Mouse (Mus musculus) ES-Bruce4 (cell line): ENCODE data around the gene Sh3rf1. TPM values are rescaled to one million over a fixed set of nuclear protein-coding genes. Genes with fewer than 3 reads are reported as not detected.
A peak's percentile ranks its signal among the peaks of the same experiment; 100 is the strongest.

Experiments
- H3K27ac ChIP-seq: 2 replicates; pipeline ENCODE4 v1.5.1; 2012; ENCODE audit warnings: low read length, inconsistent platforms; ENCODE audit not compliant: insufficient read depth
- H3K27me3 ChIP-seq: 2 replicates; pipeline ENCODE4 v1.6.1; 2012; ENCODE audit warnings: mild to moderate bottlenecking, low read length, inconsistent platforms; ENCODE audit not compliant: control insufficient read depth, poor library complexity, insufficient read depth, severe bottlenecking
- H3K36me3 ChIP-seq: 2 replicates; pipeline ENCODE4 v1.6.1; 2012; ENCODE audit warnings: inconsistent platforms, mild to moderate bottlenecking, low read length, moderate library complexity; ENCODE audit not compliant: control insufficient read depth, poor library complexity, insufficient read depth, severe bottlenecking
- H3K4me1 ChIP-seq: one replicate; pipeline ENCODE4 v1.8.1; 2011; ENCODE audit warnings: low read length; ENCODE audit not compliant: control insufficient read depth, insufficient read depth
- H3K4me3 ChIP-seq: 2 replicates; pipeline ENCODE4 v1.5.1; 2011; ENCODE audit warnings: low read depth, mild to moderate bottlenecking, low read length
- H3K9ac ChIP-seq: 2 replicates; pipeline ENCODE4 v1.6.1; 2012; ENCODE audit warnings: low read depth, mild to moderate bottlenecking, inconsistent platforms; ENCODE audit not compliant: poor library complexity, severe bottlenecking
- H3K9me3 ChIP-seq: replicated peaks from 2 replicates; pipeline ENCODE4 v1.6.1; 2012; ENCODE audit warnings: mild to moderate bottlenecking, low read length, inconsistent platforms; ENCODE audit not compliant: control insufficient read depth, poor library complexity, insufficient read depth, severe bottlenecking
- CTCF ChIP-seq: IDR thresholded peaks from one replicate; pipeline ENCODE4 v1.8.1; 2011; ENCODE audit warnings: low read depth, low read length
- EP300 ChIP-seq: IDR thresholded peaks from 2 replicates; pipeline ENCODE4 v1.6.1; 2011; ENCODE audit warnings: low read depth, low read length; ENCODE audit not compliant: insufficient read depth
- POLR2A ChIP-seq: IDR thresholded peaks from one replicate; pipeline ENCODE4 v1.8.1; 2011; ENCODE audit warnings: low read length; ENCODE audit not compliant: insufficient read depth
- polyA plus RNA-seq: library from polyadenylated mRNA; stranded (reverse); fragments of >200 nt; gene quantifications from 2 replicates; pipeline ENCODE4 v1.2.4, GENCODE M21; 2011; ENCODE audit warnings: low read depth; ENCODE audit not compliant: missing spikeins, insufficient read depth, insufficient read length

The Sh3rf1 gene
- polyA plus RNA-seq, 1 experiment: 19.0 TPM

DNA sequence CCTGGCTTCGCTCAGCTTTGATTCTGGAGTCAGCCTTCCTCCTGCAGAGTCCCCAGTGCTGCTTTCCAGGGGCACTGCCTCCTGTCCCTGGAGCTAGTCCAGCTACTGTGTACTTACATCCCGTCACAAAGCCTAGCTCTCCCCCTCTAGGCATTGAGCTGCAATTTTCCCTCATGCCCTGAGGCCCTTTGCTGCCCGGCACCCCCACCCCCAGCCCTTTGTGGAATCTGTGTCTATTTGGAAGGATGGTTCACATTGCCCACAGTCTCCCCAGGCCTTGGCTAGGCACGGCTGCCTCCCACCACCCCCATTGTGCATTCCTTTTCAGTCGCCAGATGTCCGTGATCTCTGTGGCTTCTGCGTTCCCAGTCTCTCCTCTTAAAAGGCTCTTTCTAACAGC lies 163.0 kb downstream of the Sh3rf1 start:
- Histone ChIP-seq H3K9me3 (no peaks in the 10 kb centered on the region), H3K27me3 (no peaks in the 10 kb centered on the region), H3K27ac (no peak overlapping the region), H3K36me3 (no peaks in the 10 kb centered on the region), H3K4me1 (no peaks in the 10 kb centered on the region), H3K4me3 (no peak overlapping the region), H3K9ac (no peak overlapping the region)
- TF ChIP-seq EP300: no peak
- no peak for TF ChIP-seq POLR2A
- no peak for TF ChIP-seq CTCF

DNA sequence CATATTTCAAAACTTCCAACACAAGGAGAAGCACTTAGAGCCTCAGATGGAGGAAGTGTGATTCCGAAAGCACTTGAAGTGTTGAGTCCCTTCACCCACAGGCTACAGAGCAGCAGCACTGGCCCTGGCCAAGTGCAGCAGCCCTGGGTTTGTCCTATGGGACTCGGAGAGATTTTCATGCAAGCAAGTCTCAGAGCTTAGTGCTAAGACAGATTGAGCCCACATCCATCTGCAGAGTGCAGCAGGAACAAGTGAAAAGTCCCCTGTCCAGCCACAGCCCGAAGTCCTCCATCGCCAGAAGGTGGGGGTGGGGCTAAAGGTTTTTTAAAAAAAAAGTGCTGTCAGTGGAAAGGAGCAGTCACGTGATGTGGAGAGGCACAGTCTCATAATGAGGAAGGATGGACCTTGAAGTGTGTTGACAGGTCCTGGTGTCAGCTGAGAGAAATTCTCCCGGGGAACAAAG lies 163.9 kb downstream of the Sh3rf1 start:
- no peaks in the 10 kb centered on the region for H3K27me3 ChIP-seq
- no peaks in the 10 kb centered on the region for H3K4me1 ChIP-seq
- H3K36me3 ChIP-seq: no peaks in the 10 kb centered on the region
- H3K4me3 ChIP-seq: no peak overlapping the region
- no peak overlapping the region for H3K9ac ChIP-seq
- no peak overlapping the region for H3K27ac ChIP-seq
- H3K9me3 ChIP-seq: no peaks in the 10 kb centered on the region
- TF ChIP-seq CTCF (no peak), POLR2A (no peak), EP300 (no peak)

DNA sequence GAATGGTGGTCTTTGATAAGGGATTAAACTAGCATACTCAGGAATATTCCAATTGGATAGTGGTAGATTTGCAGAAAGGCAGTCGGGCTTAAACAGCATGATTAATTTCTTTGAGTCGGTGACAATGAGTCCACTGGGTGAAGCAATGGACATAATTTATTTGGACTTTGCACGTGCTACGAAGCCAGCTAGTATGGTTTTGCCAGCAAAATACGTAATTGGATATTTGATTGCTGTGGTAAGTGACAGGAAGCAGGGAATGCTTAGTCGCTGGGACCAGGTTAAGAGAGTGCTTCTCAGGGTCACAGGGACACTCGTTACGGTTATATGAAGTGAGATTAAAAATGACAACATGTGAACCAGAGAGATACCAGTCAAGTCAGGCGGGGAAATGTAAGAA lies 164.7 kb downstream of the Sh3rf1 start:
- Histone ChIP-seq H3K27me3 (no peaks in the 10 kb centered on the region), H3K4me1 (no peaks in the 10 kb centered on the region), H3K9me3 (no peaks in the 10 kb centered on the region), H3K9ac (no peak overlapping the region), H3K4me3 (no peak overlapping the region), H3K36me3 (no peaks in the 10 kb centered on the region), H3K27ac (no peak overlapping the region)
- TF ChIP-seq CTCF (no peak), EP300 (no peak), POLR2A (no peak)

DNA sequence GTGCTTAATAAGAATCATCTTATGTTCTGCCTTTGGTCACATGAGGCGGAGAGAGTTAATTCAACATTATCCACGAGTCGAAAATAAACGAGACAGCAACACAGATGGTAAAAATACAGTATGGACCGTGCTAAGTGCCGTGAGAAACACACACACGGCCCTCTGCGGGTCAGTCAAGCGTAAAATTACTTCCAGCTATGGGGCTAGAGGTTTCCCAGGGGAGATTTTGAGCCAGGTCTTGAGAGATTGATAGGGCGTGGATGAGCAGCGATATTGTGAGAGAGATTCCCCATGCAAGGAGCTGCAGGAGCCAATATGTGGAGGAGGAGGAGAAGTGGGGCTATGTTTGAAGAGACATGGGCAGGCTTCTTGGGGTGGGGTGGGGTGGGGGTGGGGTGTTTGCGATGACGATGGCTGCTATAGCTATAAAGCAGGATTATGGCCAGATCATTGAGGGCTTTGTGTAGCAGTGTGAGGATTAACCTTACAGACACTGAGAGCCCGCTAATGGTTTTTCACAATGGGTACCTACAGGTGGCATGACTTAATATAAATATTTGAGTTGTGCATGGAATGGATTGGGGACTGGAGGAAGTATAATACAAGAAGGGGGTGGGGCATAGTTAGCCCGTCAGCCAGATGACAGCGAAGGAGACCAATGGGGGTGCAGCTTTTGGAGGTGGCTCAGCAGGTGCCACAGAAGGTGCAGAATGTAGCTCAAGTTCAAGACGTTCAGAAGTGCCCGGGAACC lies 166.8 kb downstream of the Sh3rf1 start:
- Histone ChIP-seq H3K27ac (no peak overlapping the region), H3K4me3 (0 out of 2 replicates have a peak overlapping the region, but pooled peaks have one; percentile 20), H3K9ac (no peak overlapping the region), H3K9me3 (no peaks in the 10 kb centered on the region), H3K36me3 (no peaks in the 10 kb centered on the region), H3K27me3 (no peaks in the 10 kb centered on the region), H3K4me1 (no peaks in the 10 kb centered on the region)
- TF ChIP-seq EP300 (no peak), POLR2A (no peak), CTCF (no peak)

DNA sequence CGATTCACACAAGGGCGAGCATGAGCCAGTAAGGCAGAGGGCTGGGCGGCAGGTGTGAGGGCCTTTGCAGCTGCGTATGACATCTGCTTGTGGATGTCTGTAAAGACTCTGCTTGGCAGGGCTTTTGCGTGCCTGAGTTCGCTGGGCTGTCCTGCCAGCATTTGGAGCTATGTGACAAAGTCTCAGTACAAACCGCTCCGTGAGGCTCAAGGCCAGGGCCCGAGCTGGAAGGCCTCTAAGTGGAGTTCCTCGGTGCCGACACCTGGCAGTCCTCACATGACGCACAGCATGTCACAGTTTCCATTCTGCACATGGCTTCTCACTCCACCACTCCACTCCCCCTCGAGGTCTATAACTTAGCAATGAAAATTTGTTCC lies 167.4 kb downstream of the Sh3rf1 start:
- H3K27ac ChIP-seq: no peak overlapping the region
- H3K9me3 ChIP-seq: no peaks in the 10 kb centered on the region
- 0 out of 2 replicates have a peak overlapping the region, but pooled peaks have one; percentile 20 for H3K4me3 ChIP-seq
- no peak overlapping the region for H3K9ac ChIP-seq
- no peaks in the 10 kb centered on the region for H3K27me3 ChIP-seq
- H3K36me3 ChIP-seq: no peaks in the 10 kb centered on the region
- no peak for TF ChIP-seq POLR2A
- TF ChIP-seq CTCF: no peak
- no peak for TF ChIP-seq EP300
- H3K4me1 ChIP-seq: no peaks in the 10 kb centered on the region

DNA sequence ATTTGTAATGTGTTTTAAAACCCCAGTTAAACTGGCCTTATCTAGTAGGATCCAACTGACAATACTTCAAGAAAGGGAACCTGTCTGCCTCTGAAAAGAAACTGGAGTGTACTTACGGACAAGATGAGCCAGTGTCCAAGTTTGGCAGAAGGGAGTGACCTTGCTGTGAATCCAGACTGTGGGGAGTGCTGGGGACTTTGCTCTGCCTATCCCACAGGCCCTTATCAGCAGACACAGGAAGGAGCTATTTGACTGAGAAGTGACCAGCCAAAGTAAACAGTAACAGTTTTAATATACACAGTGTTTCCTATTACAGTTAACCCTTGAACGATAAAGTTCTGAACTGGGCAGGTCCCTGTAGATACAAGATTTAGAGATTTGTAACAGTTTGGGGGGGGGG lies 173.5 kb downstream of the Sh3rf1 start:
- Histone ChIP-seq H3K4me3 (no peak overlapping the region), H3K36me3 (no peaks in the 10 kb centered on the region), H3K9ac (no peak overlapping the region), H3K27me3 (no peaks in the 10 kb centered on the region), H3K4me1 (no peaks in the 10 kb centered on the region), H3K27ac (no peak overlapping the region), H3K9me3 (no peaks in the 10 kb centered on the region)
- TF ChIP-seq CTCF (no peak), POLR2A (no peak), EP300 (no peak)
